Mouse (Mus musculus) leukemia stem cell, adult 10-12 weeks (primary cell): ENCODE data around the gene Olfr63. TPM values are rescaled to one million over a fixed set of nuclear protein-coding genes. Genes with fewer than 3 reads are reported as not detected.

ENCODE experiments used
- polyA plus RNA-seq: library from polyadenylated mRNA; stranded (reverse); fragments of >175 nt; gene quantifications from 2 replicates; pipeline ENCODE4 v1.2.3, GENCODE M21; 2012; ENCODE audit warnings: low replicate concordance

The Olfr63 gene
- polyA plus RNA-seq = 0.05 TPM in 1 of 2 replicates, not detected in the other

GRCm38 (mm10) chr17:33264376-33264775 lies at the start of gene Olfr63:
Olfr63 (plus strand) TSS chr17:33264676.

GRCm38 (mm10) chr17:33221590-33221989 lies 42.9 kb upstream of the Olfr63 start, which contains the start of gene Olfr1564:
Olfr1564 (minus strand) TSS chr17:33221690.

GRCm38 (mm10) chr17:33254530-33255318 lies 9.8 kb upstream of the Olfr63 start, which contains the start of gene Zfp955a:
Zfp955a (minus strand) TSS chr17:33255145.

GRCm38 (mm10) chr17:33289039-33289875 lies 24.8 kb downstream of the Olfr63 start, which contains the start of gene Zfp955b:
Zfp955b (plus strand) TSS chr17:33289544.

Other genes with a start within 250 kb of the Olfr63 start
- 0.44 TPM in 1 of 2 replicates, not detected in the other for gene Zfp763, start 231.3 kb upstream of the Olfr63 start, polyA plus RNA-seq
- not detected in 2 replicates for gene 4921501E09Rik, start 196.6 kb upstream of the Olfr63 start, polyA plus RNA-seq
- gene Zfp563, start 175.4 kb upstream of the Olfr63 start, polyA plus RNA-seq = 0.07 and 0.34 TPM in 2 replicates
- gene Morc2b, start 125.0 kb upstream of the Olfr63 start, polyA plus RNA-seq = not detected in 2 replicates
- not detected in 2 replicates for gene Olfr55, start 96.2 kb upstream of the Olfr63 start, polyA plus RNA-seq
- gene Olfr239, start 73.4 kb upstream of the Olfr63 start, polyA plus RNA-seq = not detected in 2 replicates
- gene Olfr1564, start 43.0 kb upstream of the Olfr63 start, polyA plus RNA-seq = not detected in 2 replicates
- gene Zfp955a, start 9.5 kb upstream of the Olfr63 start, polyA plus RNA-seq = 0.31 TPM in 1 of 2 replicates, not detected in the other
- 0.38 TPM in 1 of 2 replicates, not detected in the other for gene Zfp955b, start 24.9 kb downstream of the Olfr63 start, polyA plus RNA-seq
- 0.31 TPM in 1 of 2 replicates, not detected in the other for gene Zfp81, start 94.2 kb downstream of the Olfr63 start, polyA plus RNA-seq
- 0.21 and 0.90 TPM in 2 replicates for gene Zfp101, start 130.0 kb downstream of the Olfr63 start, polyA plus RNA-seq
- not detected in 2 replicates for gene Actl9, start 168.2 kb downstream of the Olfr63 start, polyA plus RNA-seq